Mouse (Mus musculus) MEL (cell line): ENCODE results near the gene Gm10778. TPM values are rescaled to one million over a fixed set of nuclear protein-coding genes. Genes with fewer than 3 reads are reported as not detected.
"Not testable (repeated sequence)": the region's sequence is repeated elsewhere in the genome, so short reads cannot be mapped to it uniquely, and the experiment has no call there.

Experiments
- DNase-seq: peaks from one replicate; pipeline ENCODE4 v3.0.0; 2011; ENCODE audit warnings: low read depth, low spot score
- H3K27ac ChIP-seq: 2 replicates; pipeline ENCODE4 v1.5.1; 2012; ENCODE audit warnings: low read depth, mild to moderate bottlenecking, control low read depth, low read length, moderate library complexity; ENCODE audit not compliant: control insufficient read depth
- H3K27me3 ChIP-seq, 2 experiments: fragments of 150-350 bp in 1 of 2; sonication (generic) in 1 of 2; 2 replicates each; pipeline ENCODE4 v1.6.1; 2012; ENCODE audit warnings: low read length in 2 of 2, mild to moderate bottlenecking in 2 of 2, improper control_type of control experiment in 1 of 2, moderate library complexity in 1 of 2; ENCODE audit not compliant: insufficient read depth in 2 of 2, control insufficient read depth in 1 of 2
- H3K36me3 ChIP-seq, 2 experiments: 2 replicates each; pipeline ENCODE4 v1.6.1; 2012 to 2014; ENCODE audit warnings: low read length in 2 of 2, improper control_type of control experiment in 1 of 2, inconsistent platforms in 1 of 2, mild to moderate bottlenecking in 1 of 2; ENCODE audit not compliant: insufficient read depth in 2 of 2, control insufficient read depth in 1 of 2
- H3K4me1 ChIP-seq, 2 experiments: fragments of 150-350 bp in 1 of 2; sonication (generic) in 1 of 2; 2 replicates each; pipeline ENCODE4 v1.6.1; 2012; ENCODE audit warnings: low read length in 2 of 2, improper control_type of control experiment in 1 of 2, mild to moderate bottlenecking in 1 of 2; ENCODE audit not compliant: insufficient read depth in 2 of 2, control insufficient read depth in 1 of 2
- H3K4me3 ChIP-seq, 2 experiments: fragments of 150-350 bp in 1 of 2; sonication (generic) in 1 of 2; 2 replicates each; pipeline ENCODE4 v1.5.1; 2012; ENCODE audit warnings: low read depth in 2 of 2, low read length in 2 of 2, mild to moderate bottlenecking in 2 of 2, moderate library complexity in 2 of 2, control low read depth in 1 of 2, improper control_type of control experiment in 1 of 2; ENCODE audit not compliant: control insufficient read depth in 1 of 2, insufficient read depth in 1 of 2
- H3K79me2 ChIP-seq: 2 replicates; pipeline ENCODE4 v1.6.1; 2012; ENCODE audit warnings: mild to moderate bottlenecking, low read length, moderate library complexity; ENCODE audit not compliant: control insufficient read depth, poor library complexity, insufficient read depth
- H3K9ac ChIP-seq: 2 replicates; pipeline ENCODE4 v1.6.1; 2012; ENCODE audit warnings: low read depth, mild to moderate bottlenecking, control low read depth, low read length, moderate library complexity; ENCODE audit not compliant: control insufficient read depth, poor library complexity, severe bottlenecking
- H3K9me3 ChIP-seq: fragments of 150-350 bp; sonication (generic); replicated peaks from 2 replicates; pipeline ENCODE4 v1.6.1; 2012; ENCODE audit warnings: mild to moderate bottlenecking, low read length, improper control_type of control experiment, moderate library complexity; ENCODE audit not compliant: insufficient read depth
- E2F4 ChIP-seq: IDR thresholded peaks from 2 replicates; pipeline ENCODE4 v1.6.1; 2011; ENCODE audit warnings: low read depth, low read length, improper control_type of control experiment, borderline replicate concordance
- GATA1 ChIP-seq: IDR thresholded peaks from 2 replicates; pipeline ENCODE4 v1.6.1; 2011; ENCODE audit warnings: low read depth, low read length, improper control_type of control experiment
- JUND ChIP-seq: IDR thresholded peaks from 2 replicates; pipeline ENCODE4 v1.6.1; 2011; ENCODE audit warnings: low read depth, mild to moderate bottlenecking, improper control_type of control experiment, low read length
- KAT2A ChIP-seq: conservative IDR thresholded peaks from 2 replicates; pipeline ENCODE4 v1.6.1; 2012; ENCODE audit warnings: low read depth, low read length, improper control_type of control experiment, inconsistent platforms
- MEF2A ChIP-seq: IDR thresholded peaks from 2 replicates; pipeline ENCODE4 v1.6.1; 2014; ENCODE audit warnings: low read depth, mild to moderate bottlenecking, inconsistent platforms, low read length, improper control_type of control experiment; ENCODE audit not compliant: poor library complexity, insufficient replicate concordance, severe bottlenecking; ENCODE audit errors: extremely low read depth
- MYB ChIP-seq: IDR thresholded peaks from 2 replicates; pipeline ENCODE4 v1.6.1; 2011; ENCODE audit warnings: mild to moderate bottlenecking, low read depth, low read length, improper control_type of control experiment
- POLR2A ChIP-seq, 2 experiments: IDR thresholded peaks; 2 replicates each; pipeline ENCODE4 v1.6.1; 2011 to 2012; ENCODE audit warnings: low read length in 2 of 2, mild to moderate bottlenecking in 2 of 2, control low read depth in 1 of 2, improper control_type of control experiment in 1 of 2, low read depth in 1 of 2, moderate library complexity in 1 of 2; ENCODE audit not compliant: control insufficient read depth in 1 of 2, insufficient read depth in 1 of 2, poor library complexity in 1 of 2
- TBP ChIP-seq: IDR thresholded peaks from 2 replicates; pipeline ENCODE4 v1.8.0; 2011; ENCODE audit warnings: low read depth, low read length, improper control_type of control experiment
- USF1 ChIP-seq: IDR thresholded peaks from 2 replicates; pipeline ENCODE4 v1.6.1; 2014; ENCODE audit warnings: low read depth, mild to moderate bottlenecking, inconsistent platforms, low read length, improper control_type of control experiment, moderate library complexity
- polyA plus RNA-seq, 2 experiments: library from polyadenylated mRNA; stranded (reverse) in 1 of 2; unstranded in 1 of 2; fragments of >175 nt in 1 of 2; fragments of >200 nt in 1 of 2; gene quantifications; 2 replicates each; pipeline versions ENCODE4 v1.2.1 to v1.2.4; 2012; ENCODE audit warnings: low replicate concordance in 2 of 2, low read depth in 1 of 2; ENCODE audit not compliant: insufficient read length in 2 of 2, insufficient read depth in 1 of 2, missing spikeins in 1 of 2
- total RNA-seq: library from RNA; depleted of rRNA; stranded (reverse); fragments of 300-350 nt; gene quantifications from 2 replicates; pipeline ENCODE4 v1.2.3, GENCODE M21; 2012

Gm10778 gene
- total and polyA plus RNA-seq, 3 experiments = 2.0 to 3.9 TPM; not detected in 1

DNA sequence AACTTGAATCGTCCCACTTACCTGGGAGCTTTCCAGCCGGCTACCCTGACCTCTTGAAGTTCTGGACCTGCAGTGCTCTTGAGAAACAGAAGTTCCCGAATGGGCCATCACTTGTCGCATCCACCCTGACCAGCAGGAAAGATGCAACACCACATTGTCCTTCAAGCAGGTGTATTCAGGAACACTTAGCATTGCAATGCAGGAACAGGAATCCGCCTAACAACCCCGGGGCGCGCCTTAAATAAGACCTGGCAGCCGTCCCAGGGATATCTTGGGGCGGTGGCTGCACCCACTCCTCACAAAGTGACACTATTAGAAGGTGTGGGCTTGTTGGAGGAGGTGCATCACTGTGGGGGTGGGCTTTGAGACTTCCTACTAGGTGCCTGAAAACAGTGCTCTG lies 6.3 kb downstream of the Gm10778 start:
- TF ChIP-seq JUND = no peak
- no peak for DNase-seq

DNA sequence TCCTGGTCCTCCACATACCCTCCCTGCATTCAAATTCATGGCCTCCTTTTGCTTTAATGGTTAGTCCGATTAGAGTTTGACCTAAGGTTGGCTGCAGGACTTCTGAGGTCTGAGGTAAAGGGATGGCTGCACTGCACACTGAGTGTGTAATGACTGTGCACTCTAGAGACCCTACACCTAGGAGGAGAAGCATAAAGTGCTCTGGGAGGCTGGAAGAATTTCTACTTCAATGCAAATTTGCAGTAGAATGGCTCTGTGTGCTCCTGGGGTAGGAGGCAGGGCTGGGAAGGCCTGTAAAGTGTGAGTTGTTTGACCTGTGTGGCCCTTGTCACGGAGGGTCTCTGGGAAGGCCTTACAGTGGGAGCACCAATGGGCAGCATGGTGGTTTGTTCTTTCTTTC lies 7.3 kb downstream of the Gm10778 start:
- no peaks in the 10 kb centered on the region for H3K9me3 ChIP-seq
- no peaks in the 10 kb centered on the region for H3K27me3 ChIP-seq
- peaks cover 0 to 2% of the 10 kb centered on the region in 2 experiments; a peak in 2 of 4 replicates for H3K36me3 ChIP-seq
- no peak overlapping the region for H3K4me3 ChIP-seq
- no peak overlapping the region for H3K9ac ChIP-seq
- no peaks in the 10 kb centered on the region for H3K4me1 ChIP-seq
- TF ChIP-seq MYB (no peak), USF1 (no peak), TBP (no peak), MEF2A (no peak), E2F4 (no peak), GATA1 (no peak), POLR2A (IDR thresholded peaks at IDR 0.05; ENCODE audit: control insufficient read depth in 1 of 2, insufficient read depth in 1 of 2, low read depth in 1 of 2, low read length in 2 of 2, poor library complexity in 1 of 2) (no peak), KAT2A (no peak)
- no peak overlapping the region for H3K27ac ChIP-seq
- H3K79me2 ChIP-seq = peaks cover 19% of the 10 kb centered on the region; the same call in 1 of the 2 replicates
- DNase-seq = no peak

More for the DNA sequence above, 6.3 kb downstream of the Gm10778 start:
- H3K9me3 ChIP-seq = no peaks in the 10 kb centered on the region
- H3K4me1 ChIP-seq = peaks cover 0 to 3% of the 10 kb centered on the region in 2 experiments; a peak in 1 of 4 replicates
- no peaks in the 10 kb centered on the region for H3K27me3 ChIP-seq
- no peak overlapping the region for H3K4me3 ChIP-seq
- no peak overlapping the region for H3K9ac ChIP-seq
- no peak overlapping the region for H3K27ac ChIP-seq
- H3K36me3 ChIP-seq = peaks cover 0 to 2% of the 10 kb centered on the region in 2 experiments; a peak in 2 of 4 replicates
- H3K79me2 ChIP-seq = peaks cover 27% of the 10 kb centered on the region

GRCm38 (mm10) chr10:81687114-81687513 lies 38.3 kb downstream of the Gm10778 start:
- H3K27me3 ChIP-seq, H3K9ac ChIP-seq, H3K27ac ChIP-seq, H3K4me1 ChIP-seq, H3K36me3 ChIP-seq, H3K9me3 ChIP-seq, DNase-seq, H3K4me3 ChIP-seq, H3K79me2 ChIP-seq: not testable (repeated sequence)

DNA sequence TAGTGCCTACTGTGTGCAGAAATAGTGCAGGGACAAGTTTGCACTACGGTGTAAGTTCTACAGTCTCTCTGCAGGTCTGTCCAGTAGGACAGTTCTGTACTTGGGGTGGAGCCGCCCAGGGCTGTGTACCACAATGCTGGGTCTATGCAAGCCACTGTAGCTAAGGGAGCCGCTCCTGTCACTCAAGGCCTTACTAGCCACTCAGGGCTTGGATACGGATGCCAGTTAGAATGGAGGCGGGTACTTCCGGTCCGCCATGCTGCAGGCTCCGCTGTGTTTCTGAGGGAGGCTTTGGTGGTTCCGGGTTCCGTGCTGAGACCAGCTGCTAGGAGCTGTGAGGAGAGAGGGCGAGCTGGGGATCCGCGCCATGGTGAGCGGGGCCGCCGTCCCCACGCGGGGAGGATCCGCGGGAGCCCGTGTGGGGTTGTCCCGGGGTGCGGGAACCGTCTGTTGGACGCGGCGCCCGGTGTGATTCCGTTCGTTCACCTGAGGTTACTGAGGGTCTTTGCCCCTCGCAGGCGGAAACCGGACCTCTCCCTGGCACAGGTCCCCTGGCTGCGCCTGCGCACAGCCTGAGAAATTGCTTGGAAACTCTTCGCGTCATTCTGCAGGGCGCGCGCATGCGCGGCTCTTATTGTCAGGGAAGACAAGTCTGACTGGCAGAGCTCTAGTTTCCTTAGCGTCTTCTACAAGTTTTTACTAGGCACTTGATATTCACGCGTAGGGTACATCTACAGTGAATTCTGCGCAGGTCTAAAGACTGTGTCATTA lies 55.9 kb downstream of the Gm10778 start, which contains the start of gene Zfp433:
Gene Zfp433 (plus strand): TSS at position 295 of the 771 bp plus-strand sequence.
- not testable (repeated sequence) for H3K27me3 ChIP-seq, DNase-seq, H3K9ac ChIP-seq, H3K36me3 ChIP-seq, H3K4me1 ChIP-seq, H3K79me2 ChIP-seq, H3K4me3 ChIP-seq, H3K27ac ChIP-seq, H3K9me3 ChIP-seq
